Mouse (Mus musculus) midbrain, embryonic 12.5 days (tissue): ENCODE results near the gene Ppp6r3. TPM values are rescaled to one million over a fixed set of nuclear protein-coding genes. Genes with fewer than 3 reads are reported as not detected.
"Not testable (repeated sequence)": the region's sequence is repeated elsewhere in the genome, so short reads cannot be mapped to it uniquely, and the experiment has no call there.

Experiments used
- ATAC-seq: fragments of 200-750 bp; cut with Nextera tagmentation; 2 replicates; pipeline ENCODE4 v1.8.0; 2017; ENCODE audit warnings: low read depth, moderate TSS enrichment, moderate library complexity; ENCODE audit not compliant: low FRiP score
- H3K27ac ChIP-seq: fragments of 300-500 bp; sonication (generic); replicated peaks from 2 replicates; pipeline ENCODE4 v1.5.1; 2016; ENCODE audit warnings: mild to moderate bottlenecking
- H3K27me3 ChIP-seq: fragments of 300-500 bp; sonication (generic); 2 replicates; pipeline ENCODE4 v1.6.1; 2016; ENCODE audit warnings: mild to moderate bottlenecking
- H3K36me3 ChIP-seq: fragments of 300-500 bp; sonication (generic); 2 replicates; pipeline ENCODE4 v1.6.1; 2016
- H3K4me1 ChIP-seq: fragments of 300-500 bp; sonication (generic); 2 replicates; pipeline ENCODE4 v1.6.1; 2016
- H3K4me2 ChIP-seq: fragments of 300-500 bp; sonication (generic); replicated peaks from 2 replicates; pipeline ENCODE4 v1.6.1; 2016; ENCODE audit warnings: mild to moderate bottlenecking, moderate library complexity
- H3K4me3 ChIP-seq: fragments of 300-500 bp; sonication (generic); 2 replicates; pipeline ENCODE4 v1.5.1; 2016; ENCODE audit warnings: mild to moderate bottlenecking
- H3K9ac ChIP-seq: fragments of 300-500 bp; sonication (generic); replicated peaks from 2 replicates; pipeline ENCODE4 v1.6.1; 2016; ENCODE audit warnings: mild to moderate bottlenecking, moderate library complexity
- H3K9me3 ChIP-seq: fragments of 300-500 bp; sonication (generic); 2 replicates; pipeline ENCODE4 v1.6.1; 2016; ENCODE audit warnings: mild to moderate bottlenecking
- WGBS: fragments of 180-500 bp; shearing (Covaris S2); methylation state at CpG from one replicate; pipeline ENCODE4 v1.1.7; 2016; 5-methylcytosine and 5-hydroxymethylcytosine counted together
- polyA plus RNA-seq: library from polyadenylated mRNA; unstranded; fragments of >200 nt; fragmentation: Nextera tagmentation; extraction: Ambion mirVana; gene quantifications from 2 replicates; pipeline ENCODE4 v1.2.1, GENCODE M21; 2016

The Ppp6r3 gene
- polyA plus RNA-seq, 1 experiment from 2014 or later = 86.1 TPM

DNA sequence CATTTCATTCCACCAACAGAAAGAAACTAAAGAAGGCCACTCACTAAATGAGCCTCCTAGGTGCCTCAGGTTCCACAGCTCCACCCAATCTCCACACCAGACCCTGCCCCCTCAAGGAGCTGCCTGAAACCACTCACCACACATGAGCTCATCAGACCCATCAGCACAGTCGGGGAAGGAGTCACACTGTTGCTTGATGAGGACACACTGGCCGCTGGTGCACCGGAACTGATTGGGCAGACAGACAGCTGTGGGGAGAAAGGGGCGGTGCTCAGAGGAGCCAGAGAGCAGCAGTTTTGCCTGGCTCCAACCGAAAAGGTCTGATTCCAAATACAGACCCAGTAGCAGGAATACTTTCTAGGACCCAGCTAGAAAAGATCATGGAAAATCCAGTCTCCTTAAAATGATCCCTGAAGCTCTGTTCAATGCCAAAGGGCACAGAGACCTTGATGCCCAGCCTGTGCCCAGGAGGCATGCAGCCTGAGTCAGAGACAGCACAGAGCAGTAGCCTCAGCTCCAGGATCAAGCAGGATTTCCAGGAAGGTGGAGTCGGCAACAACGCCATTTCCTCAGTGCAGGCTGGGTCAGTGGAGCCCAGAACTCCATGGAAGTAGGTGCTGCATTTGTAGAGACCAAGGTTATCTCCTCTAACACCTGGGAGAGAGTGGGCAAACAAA lies 18.0 kb upstream of the Ppp6r3 start:
- no peak overlapping the region for H3K27ac ChIP-seq
- no peak for ATAC-seq
- no peaks in the 10 kb centered on the region for H3K9me3 ChIP-seq
- H3K4me2 ChIP-seq = no peak overlapping the region
- no peak overlapping the region for H3K9ac ChIP-seq
- no peaks in the 10 kb centered on the region for H3K27me3 ChIP-seq
- 90% methylated on average over 7 of the region's 7 CpGs for WGBS
- H3K4me3 ChIP-seq = no peak overlapping the region
- no peaks in the 10 kb centered on the region for H3K4me1 ChIP-seq
- peaks cover 66% of the 10 kb centered on the region for H3K36me3 ChIP-seq

DNA sequence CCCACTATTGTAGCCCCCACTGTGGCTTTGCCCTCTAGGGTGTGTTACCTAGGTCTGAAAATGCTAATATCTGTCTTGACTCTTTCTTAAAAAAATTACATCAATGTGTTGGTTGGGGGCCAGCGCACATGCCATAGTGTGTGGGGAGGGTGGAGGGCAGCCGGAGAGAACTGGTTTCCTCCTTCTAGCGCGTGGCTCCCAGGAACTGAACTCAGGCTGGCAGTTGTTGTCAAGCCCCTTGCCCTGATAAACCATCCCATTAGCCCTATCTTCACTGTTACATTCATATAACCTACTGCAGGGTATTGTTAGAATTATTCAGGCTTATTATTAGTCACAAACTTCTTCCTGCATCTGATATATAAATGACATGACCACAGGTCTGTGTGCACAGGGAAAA lies 14.4 kb upstream of the Ppp6r3 start:
- Histone ChIP-seq H3K4me1 (no peaks in the 10 kb centered on the region), H3K4me3 (no peak overlapping the region), H3K36me3 (peaks cover 50% of the 10 kb centered on the region), H3K4me2 (no peak overlapping the region), H3K9ac (no peak overlapping the region), H3K27ac (no peak overlapping the region), H3K27me3 (no peaks in the 10 kb centered on the region), H3K9me3 (no peaks in the 10 kb centered on the region)
- WGBS = 93% methylated on average over 4 of the region's 4 CpGs
- no peak for ATAC-seq

DNA sequence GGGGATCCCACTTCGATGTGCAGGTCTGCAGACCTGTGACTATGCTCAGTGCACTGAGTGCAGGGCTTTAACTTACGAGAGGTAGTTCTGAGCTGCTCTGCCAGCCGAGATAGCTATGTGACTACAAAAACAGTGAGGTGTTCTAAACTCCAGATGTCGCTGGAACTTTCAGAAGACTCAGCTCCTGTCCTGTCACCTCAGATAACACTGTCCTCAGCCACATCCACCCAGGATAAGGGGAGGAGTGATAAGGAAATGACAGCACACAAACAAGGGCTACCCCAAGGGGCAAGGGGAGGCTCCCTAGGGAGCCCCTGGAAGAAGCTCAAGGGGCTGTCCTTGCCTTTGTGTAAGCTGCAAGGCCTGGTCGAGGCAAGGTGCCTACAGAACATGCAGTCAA lies 14.0 kb upstream of the Ppp6r3 start:
- H3K4me3 ChIP-seq = no peak overlapping the region
- H3K4me2 ChIP-seq = no peak overlapping the region
- no peak overlapping the region for H3K9ac ChIP-seq
- 87% methylated on average over 5 of the region's 5 CpGs for WGBS
- peaks cover 46% of the 10 kb centered on the region for H3K36me3 ChIP-seq
- ATAC-seq = no peak
- H3K27ac ChIP-seq = no peak overlapping the region
- H3K27me3 ChIP-seq = no peaks in the 10 kb centered on the region
- H3K9me3 ChIP-seq = no peaks in the 10 kb centered on the region
- no peaks in the 10 kb centered on the region for H3K4me1 ChIP-seq

DNA sequence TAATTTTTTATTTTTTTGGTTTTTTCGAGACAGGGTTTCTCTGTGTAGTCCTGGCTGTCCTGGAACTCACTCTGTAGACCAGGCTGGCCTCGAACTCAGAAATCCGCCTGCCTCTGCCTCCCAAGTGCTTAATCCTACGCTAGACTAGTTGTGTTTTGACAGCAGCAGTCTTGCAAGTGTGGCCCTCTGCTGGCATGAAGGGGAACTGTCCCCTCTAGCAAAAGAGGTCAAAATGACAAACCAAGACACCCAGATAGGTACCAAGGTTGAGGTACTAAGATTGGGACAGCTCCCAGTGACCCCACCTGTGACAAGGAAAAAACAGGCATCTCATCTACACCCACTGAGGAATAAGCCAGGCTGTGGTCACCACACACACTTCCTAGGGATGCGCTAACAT lies 12.2 kb upstream of the Ppp6r3 start:
- not testable (repeated sequence) for H3K4me3 ChIP-seq, H3K9ac ChIP-seq, H3K27me3 ChIP-seq, ATAC-seq, H3K4me2 ChIP-seq, H3K4me1 ChIP-seq, H3K27ac ChIP-seq, H3K9me3 ChIP-seq
- H3K36me3 ChIP-seq = peaks cover 28% of the 10 kb centered on the region
- WGBS = 97% methylated on average over 5 of the region's 5 CpGs

DNA sequence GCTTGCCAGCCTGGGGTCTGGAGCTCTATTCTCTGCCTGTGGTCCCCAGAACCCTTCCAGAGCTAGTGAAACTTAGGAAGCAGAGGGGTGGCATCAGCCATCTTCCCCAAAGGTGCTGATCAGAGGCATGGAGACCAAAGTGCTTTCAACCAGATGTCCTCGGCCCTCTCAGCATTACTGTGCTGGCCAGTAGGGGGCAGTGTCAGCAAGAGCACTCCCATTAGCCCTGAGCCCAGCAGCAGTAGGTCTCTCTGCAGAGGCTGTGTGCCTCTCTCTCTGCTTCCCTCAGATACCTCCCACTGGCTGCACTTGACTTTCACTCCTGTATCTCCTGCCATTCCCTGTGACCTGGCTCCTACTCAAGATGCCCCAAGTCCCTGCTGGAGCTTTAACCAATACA lies 11.0 kb upstream of the Ppp6r3 start:
- Histone ChIP-seq H3K36me3 (peaks cover 27% of the 10 kb centered on the region), H3K27ac (no peak overlapping the region)

DNA sequence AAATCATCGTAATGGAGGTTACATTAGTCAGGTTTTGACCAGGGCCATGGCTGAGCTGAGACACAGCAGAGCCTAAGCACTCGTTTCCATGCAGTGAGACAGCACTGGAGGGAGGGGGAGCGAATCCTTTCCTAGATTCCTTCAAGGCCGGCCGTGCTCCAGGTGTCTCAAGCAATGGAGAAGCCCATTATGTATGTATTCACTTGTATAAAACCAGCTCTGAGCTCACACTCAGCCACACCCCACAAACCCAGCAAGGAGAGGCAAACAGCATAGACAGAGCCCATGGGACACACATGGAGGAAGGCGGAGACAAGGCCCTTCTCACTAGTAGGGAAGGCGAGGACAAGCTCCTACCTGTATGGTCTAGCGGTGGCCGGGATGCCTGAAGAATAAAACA lies 10.5 kb upstream of the Ppp6r3 start:
- Histone ChIP-seq H3K36me3 (peaks cover 22% of the 10 kb centered on the region; the same call in 1 of the 2 replicates), H3K9ac (no peak overlapping the region), H3K27ac (no peak overlapping the region), H3K27me3 (no peaks in the 10 kb centered on the region), H3K9me3 (no peaks in the 10 kb centered on the region), H3K4me2 (no peak overlapping the region), H3K4me1 (no peaks in the 10 kb centered on the region), H3K4me3 (no peak overlapping the region)
- 93% methylated on average over 9 of the region's 9 CpGs for WGBS
- ATAC-seq = no peak

More for the DNA sequence above, 11.0 kb upstream of the Ppp6r3 start:
- H3K27me3 ChIP-seq = no peaks in the 10 kb centered on the region
- H3K9me3 ChIP-seq = no peaks in the 10 kb centered on the region
- H3K4me1 ChIP-seq = no peaks in the 10 kb centered on the region
- ATAC-seq = no peak
- 41% methylated on average over 1 of the region's 1 CpGs for WGBS
- H3K4me2 ChIP-seq = no peak overlapping the region
- no peak overlapping the region for H3K9ac ChIP-seq
- H3K4me3 ChIP-seq = no peak overlapping the region

DNA sequence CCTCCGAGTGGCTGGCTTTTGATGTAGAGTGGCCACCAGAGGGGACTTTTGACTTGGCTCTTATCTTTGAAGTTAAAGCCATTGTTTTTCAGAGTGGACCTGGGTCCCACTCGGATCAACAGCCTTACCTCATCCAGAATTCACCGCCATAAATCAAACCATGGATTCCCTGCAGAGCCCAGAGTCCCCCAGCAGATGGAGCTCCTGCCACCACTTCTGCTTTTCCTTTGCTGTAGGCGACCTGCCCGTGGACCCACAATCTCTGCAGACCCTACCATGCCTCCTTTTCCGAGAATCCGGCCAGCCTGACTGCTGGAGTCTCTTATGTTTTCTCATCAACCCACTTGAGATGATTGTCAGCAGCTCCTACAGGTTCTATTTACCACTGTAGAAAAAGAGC lies 5.8 kb upstream of the Ppp6r3 start:
- H3K4me3 ChIP-seq = no peak overlapping the region
- no peak overlapping the region for H3K27ac ChIP-seq
- ATAC-seq = no peak
- no peaks in the 10 kb centered on the region for H3K27me3 ChIP-seq
- H3K9me3 ChIP-seq = no peaks in the 10 kb centered on the region
- WGBS = 26% methylated on average over 7 of the region's 7 CpGs
- no peak overlapping the region for H3K9ac ChIP-seq
- peaks cover 11% of the 10 kb centered on the region; the same call in 1 of the 2 replicates for H3K4me1 ChIP-seq
- no peaks in the 10 kb centered on the region for H3K36me3 ChIP-seq
- no peak overlapping the region for H3K4me2 ChIP-seq

DNA sequence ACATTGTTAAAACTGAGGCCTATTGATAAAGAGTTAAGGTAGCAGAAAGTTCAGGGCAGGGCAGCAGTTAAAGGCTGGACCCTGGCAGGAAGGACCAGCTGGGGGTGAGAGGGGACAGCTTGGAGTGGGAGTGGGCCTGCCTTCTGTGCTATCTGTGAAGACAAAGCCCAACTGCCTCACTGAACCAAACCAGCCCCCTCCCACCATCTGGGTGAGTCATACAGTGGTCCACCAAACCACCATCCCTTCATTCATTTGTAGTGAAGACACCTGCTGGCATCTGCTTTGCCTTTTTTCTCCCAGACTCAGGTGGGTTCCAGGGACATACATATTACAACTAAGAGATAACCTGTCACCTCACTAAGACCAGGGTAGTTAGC lies 2.4 kb upstream of the Ppp6r3 start:
- Histone ChIP-seq H3K27me3 (no peaks in the 10 kb centered on the region), H3K36me3 (no peaks in the 10 kb centered on the region), H3K27ac (no peak overlapping the region), H3K4me1 (peaks cover 28% of the 10 kb centered on the region), H3K4me3 (no peak overlapping the region), H3K4me2 (no peak overlapping the region), H3K9ac (no peak overlapping the region), H3K9me3 (no peaks in the 10 kb centered on the region)
- no peak for ATAC-seq

DNA sequence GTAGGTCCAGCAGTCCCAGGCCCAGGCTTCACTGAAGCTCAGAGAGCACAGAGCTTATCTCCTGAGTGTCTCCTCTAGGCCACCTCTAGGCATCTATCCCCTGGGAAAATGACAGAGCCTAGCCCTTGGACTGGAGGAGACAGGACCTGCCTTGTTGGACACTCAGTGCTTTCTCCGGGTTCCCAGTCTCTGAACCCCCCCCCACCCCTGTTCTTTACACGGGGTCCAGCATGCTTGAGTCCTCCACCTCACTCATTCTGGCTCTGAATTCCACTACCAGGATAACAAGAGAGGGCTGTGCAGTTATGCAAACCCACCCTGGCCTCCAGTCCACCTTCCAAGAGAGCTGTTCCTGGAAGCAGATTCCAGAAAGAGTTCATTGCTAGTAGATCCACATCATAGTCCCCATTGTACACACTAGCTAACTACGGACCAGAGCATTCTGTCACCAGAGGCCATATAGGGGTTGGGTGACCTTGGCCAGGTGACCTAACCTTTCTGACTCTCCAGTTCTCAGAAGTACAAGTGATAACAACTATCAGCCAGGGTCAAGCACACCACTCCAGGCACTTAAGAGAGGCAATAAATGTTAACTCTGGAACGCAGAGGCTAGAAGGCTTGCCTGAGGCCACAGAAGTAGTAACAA lies 1.8 kb upstream of the Ppp6r3 start:
- WGBS = 93% methylated on average over 4 of the region's 4 CpGs
- H3K27ac ChIP-seq = no peak overlapping the region
- no peak overlapping the region for H3K4me3 ChIP-seq
- H3K4me2 ChIP-seq = peak overlapping the region; percentile 47; the same call in 1 of the 2 replicates
- no peaks in the 10 kb centered on the region for H3K36me3 ChIP-seq
- no peaks in the 10 kb centered on the region for H3K9me3 ChIP-seq
- no peak for ATAC-seq
- H3K27me3 ChIP-seq = no peaks in the 10 kb centered on the region
- H3K9ac ChIP-seq = no peak overlapping the region
- peaks cover 28% of the 10 kb centered on the region for H3K4me1 ChIP-seq

DNA sequence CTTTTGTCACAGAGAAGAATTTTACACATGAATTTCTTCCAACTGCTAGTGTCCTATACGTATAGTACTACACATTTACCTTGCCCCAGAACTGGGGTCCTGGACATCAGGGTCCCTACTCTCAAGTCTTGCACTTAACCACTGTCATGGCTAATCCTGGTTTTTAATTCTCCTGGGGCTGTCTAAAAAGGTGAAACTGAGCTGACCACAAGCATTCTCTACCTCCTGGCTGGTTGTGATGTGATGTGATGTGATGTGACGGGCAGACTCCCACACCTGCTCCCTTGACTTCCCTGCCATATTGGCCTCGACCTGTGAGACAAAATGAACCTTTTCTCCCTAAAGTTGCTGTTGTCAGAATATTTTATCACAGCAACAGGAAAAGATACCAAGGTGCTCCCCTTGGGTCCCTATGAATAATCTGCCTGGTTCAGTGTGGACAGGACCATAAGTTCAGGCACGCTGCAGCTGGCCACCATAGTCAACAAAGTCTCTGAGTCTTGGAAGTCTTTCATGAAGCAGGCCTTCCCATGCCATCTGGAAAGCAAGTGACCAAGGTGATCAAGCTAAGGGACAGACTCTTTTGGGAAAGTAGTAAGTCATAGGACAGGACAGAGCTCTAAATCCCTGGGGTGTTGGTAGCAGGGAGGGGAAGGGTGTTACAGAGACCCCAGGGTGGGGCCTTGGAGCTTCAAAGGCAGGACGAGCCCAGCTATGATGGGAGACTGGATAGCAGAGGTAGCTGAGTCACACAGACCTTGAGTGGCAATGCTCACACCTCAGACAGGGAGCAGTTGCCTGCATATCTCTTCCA lies 1.1 kb upstream of the Ppp6r3 start:
- Histone ChIP-seq H3K27me3 (no peaks in the 10 kb centered on the region), H3K4me1 (peaks cover 28% of the 10 kb centered on the region), H3K36me3 (no peaks in the 10 kb centered on the region), H3K9me3 (no peaks in the 10 kb centered on the region), H3K4me2 (peak overlapping the region; percentile 47), H3K9ac (no peak overlapping the region), H3K4me3 (peak overlapping the region; percentile 92), H3K27ac (peak overlapping the region; percentile 95)
- peak; percentile 4; the same call in 1 of the 2 replicates for ATAC-seq
- WGBS = 68% methylated on average over 5 of the region's 5 CpGs

DNA sequence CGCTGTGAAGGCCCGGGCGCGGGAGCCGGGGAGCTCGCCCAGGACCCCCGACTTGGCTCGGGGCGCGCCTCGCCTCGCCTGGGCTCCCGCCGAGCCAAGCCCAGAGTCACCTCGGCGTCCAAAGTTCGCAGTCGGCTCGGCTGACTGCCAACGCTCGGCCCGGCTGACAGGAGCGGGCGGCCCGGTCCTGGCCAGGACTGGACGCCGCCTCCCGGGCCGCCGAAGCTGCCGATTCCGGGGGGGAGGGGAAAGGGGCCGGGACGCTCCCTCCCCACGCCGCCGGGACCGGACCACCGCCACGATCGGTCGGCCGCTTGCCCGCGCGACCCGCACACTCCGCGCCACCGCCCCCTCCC lies 295 bp downstream of the Ppp6r3 start:
- peak overlapping the region; percentile 92 for H3K4me3 ChIP-seq
- peak; percentile 53 for ATAC-seq
- H3K27me3 ChIP-seq = no peaks in the 10 kb centered on the region
- H3K4me1 ChIP-seq = peaks cover 28% of the 10 kb centered on the region
- H3K9me3 ChIP-seq = no peaks in the 10 kb centered on the region
- peak overlapping the region; percentile 87 for H3K9ac ChIP-seq
- no peaks in the 10 kb centered on the region for H3K36me3 ChIP-seq
- peak overlapping the region; percentile 81 for H3K4me2 ChIP-seq
- 1% methylated on average over 43 of the region's 50 CpGs for WGBS
- H3K27ac ChIP-seq = peak overlapping the region; percentile 95

DNA sequence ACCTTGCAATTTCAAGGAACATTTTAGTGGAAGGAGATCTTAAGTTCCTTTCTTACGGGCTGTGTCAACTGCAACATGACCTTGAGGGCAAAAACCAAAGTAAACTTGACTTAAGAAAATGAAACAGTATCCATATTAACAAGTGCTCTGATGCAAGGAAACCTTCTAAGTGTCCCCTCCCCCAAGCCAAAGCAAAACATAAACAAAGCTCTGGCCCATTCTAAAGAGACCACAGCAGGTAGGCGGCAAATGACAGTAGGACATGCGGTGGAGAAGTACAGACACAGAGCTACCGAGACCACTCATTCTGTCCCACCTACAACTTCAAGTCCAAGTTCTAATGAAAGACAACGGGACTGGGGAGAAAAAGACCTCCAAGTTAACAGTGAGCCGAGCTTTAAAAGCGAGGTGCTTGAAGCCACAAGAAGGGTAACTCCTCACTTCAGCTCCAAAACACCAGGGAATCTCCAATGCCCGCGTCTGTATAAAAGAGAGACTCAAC lies 905 bp downstream of the Ppp6r3 start:
- WGBS = 2% methylated on average over 9 of the region's 9 CpGs
- H3K9me3 ChIP-seq = no peaks in the 10 kb centered on the region
- no peak for ATAC-seq
- peaks cover 28% of the 10 kb centered on the region for H3K4me1 ChIP-seq
- peak overlapping the region; percentile 87 for H3K9ac ChIP-seq
- peak overlapping the region; percentile 81 for H3K4me2 ChIP-seq
- H3K27me3 ChIP-seq = no peaks in the 10 kb centered on the region
- H3K4me3 ChIP-seq = peak overlapping the region; percentile 92
- no peaks in the 10 kb centered on the region for H3K36me3 ChIP-seq
- peak overlapping the region; percentile 95; the same call in 1 of the 2 replicates for H3K27ac ChIP-seq
